Mouse (Mus musculus): ENCODE measurements around the gene Casp7. TPM values are rescaled to one million over a fixed set of nuclear protein-coding genes. Genes with fewer than 3 reads are reported as not detected.

Casp7 gene
- polyA plus RNA-seq, 1 experiment = 3.1 TPM

DNA sequence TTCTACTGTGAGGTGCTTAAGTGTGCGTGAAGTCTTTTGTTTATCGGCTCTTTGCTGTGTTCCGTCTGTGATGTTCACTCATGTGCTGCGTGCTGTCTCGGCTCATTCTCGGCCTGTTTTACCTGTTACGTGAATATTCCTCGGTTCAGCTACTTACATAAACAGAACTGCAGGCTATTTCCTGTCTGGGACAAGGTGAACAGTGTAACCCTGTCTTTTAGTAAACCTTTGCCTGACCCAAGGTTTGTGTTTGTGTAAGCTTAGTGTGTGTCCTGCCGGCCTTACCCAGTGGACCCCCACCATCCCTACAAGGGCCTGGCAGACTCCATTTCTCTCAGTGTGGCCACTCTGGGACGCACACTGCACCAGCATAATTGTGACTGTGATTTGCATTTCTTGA, 35.8 kb downstream of the Casp7 start:
- H3K4me1 ChIP-seq (ENCODE audit: control insufficient read depth, insufficient read depth, low read length) = no peaks in the 10 kb centered on the region
- 70% methylated on average over 10 of the region's 10 CpGs for WGBS
- DNase-seq = no peak
- no peaks in the 10 kb centered on the region for H3K27me3 ChIP-seq (ENCODE audit: control insufficient read depth, insufficient read depth, low read length)
- H3K4me3 ChIP-seq (replicated peaks; ENCODE audit: insufficient read depth, low read depth, low read length) = no peak overlapping the region
- TF ChIP-seq CTCF (IDR thresholded peaks at IDR 0.05; ENCODE audit: borderline replicate concordance, insufficient read depth, low read depth, low read length) (no peak), POLR2A (IDR thresholded peaks at IDR 0.05; ENCODE audit: borderline replicate concordance, insufficient read depth, low read length) (no peak)
- H3K27ac ChIP-seq (ENCODE audit: insufficient read depth, low read length) = no peak overlapping the region

DNA sequence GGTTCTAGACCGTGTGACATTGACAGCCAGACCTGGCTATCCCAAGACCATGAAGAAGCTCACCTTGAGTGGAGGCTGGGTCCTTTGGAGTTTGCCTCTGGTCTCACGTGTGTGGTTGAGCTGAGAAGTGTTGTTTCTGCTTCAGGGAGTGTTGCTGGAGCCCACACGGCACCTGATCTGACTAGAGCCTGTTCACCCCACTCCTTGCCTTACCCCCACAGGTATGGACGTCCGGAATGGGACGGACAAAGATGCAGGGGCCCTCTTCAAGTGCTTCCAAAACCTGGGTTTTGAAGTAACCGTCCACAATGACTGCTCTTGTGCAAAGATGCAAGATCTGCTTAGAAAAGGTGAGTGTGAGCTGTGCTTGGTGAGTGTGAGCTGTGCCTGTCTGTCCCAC, 36.7 kb downstream of the Casp7 start:
- Histone ChIP-seq H3K4me3 (replicated peaks; ENCODE audit: insufficient read depth, low read depth, low read length) (no peak overlapping the region), H3K4me1 (ENCODE audit: control insufficient read depth, insufficient read depth, low read length) (no peaks in the 10 kb centered on the region), H3K27ac (ENCODE audit: insufficient read depth, low read length) (no peak overlapping the region), H3K27me3 (ENCODE audit: control insufficient read depth, insufficient read depth, low read length) (no peaks in the 10 kb centered on the region)
- DNase-seq = no peak
- TF ChIP-seq POLR2A (IDR thresholded peaks at IDR 0.05; ENCODE audit: borderline replicate concordance, insufficient read depth, low read length) = no peak
- no peak for TF ChIP-seq CTCF (IDR thresholded peaks at IDR 0.05; ENCODE audit: borderline replicate concordance, insufficient read depth, low read depth, low read length)
- 88% methylated on average over 7 of the region's 7 CpGs for WGBS

DNA sequence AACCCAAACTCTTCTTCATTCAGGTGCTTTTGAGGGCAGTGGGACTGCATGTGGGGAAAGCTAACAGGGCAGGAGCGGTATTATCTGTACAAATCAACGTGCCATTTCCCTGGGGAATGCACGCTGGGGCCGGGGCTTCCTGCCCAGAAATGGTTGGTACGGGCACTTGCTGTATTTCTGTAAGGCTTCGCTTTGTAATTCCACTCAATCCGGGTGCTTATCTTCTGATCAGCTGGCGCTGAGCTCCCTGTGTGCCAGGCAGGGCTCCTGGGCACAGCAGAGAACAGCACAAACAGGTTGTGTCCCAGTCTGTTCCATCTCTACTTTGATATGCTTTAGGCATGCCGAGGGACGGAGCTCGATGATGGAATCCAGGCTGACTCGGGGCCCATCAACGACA, 39.5 kb downstream of the Casp7 start:
- Histone ChIP-seq H3K4me1 (ENCODE audit: control insufficient read depth, insufficient read depth, low read length) (no peaks in the 10 kb centered on the region), H3K27ac (ENCODE audit: insufficient read depth, low read length) (no peak overlapping the region), H3K27me3 (ENCODE audit: control insufficient read depth, insufficient read depth, low read length) (no peaks in the 10 kb centered on the region), H3K4me3 (replicated peaks; ENCODE audit: insufficient read depth, low read depth, low read length) (no peak overlapping the region)
- TF ChIP-seq POLR2A (IDR thresholded peaks at IDR 0.05; ENCODE audit: borderline replicate concordance, insufficient read depth, low read length) (no peak), CTCF (IDR thresholded peaks at IDR 0.05; ENCODE audit: borderline replicate concordance, insufficient read depth, low read depth, low read length) (no peak)
- WGBS = 66% methylated on average over 13 of the region's 13 CpGs
- peak; percentile 58 to 61 for DNase-seq

DNA sequence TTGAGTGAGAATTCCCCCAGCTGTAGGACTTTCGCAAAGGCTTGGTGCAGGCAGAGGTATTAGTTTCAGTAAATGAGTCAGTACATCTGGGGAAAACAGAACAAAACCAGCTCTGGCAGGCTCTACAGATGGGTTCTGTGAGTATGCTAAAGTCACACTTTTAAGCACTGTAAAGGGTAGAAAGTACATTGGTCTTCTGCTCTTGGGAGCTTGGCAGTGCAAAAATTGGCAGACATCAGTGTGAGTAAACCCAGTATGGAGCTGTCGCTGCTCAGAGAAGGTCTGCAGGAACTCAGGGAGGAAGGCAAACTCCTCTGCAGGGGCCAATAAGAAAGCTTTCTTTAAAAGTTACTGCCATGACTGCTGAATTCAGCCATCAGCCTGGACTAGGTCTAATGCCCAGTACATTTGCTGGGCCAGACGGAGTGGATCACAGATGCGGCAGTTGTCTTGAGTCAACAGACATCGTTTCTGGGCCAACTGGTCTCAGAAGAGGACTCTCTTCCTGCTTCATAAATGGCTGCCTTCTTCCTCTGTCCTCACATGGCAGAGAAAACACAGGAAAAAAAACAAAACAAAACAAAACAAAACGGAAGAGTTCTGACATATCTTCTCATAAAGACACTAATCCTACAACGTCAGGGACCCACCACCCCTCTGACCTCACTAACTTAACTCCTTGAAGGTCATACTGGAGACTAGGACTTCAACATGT, 41.6 kb downstream of the Casp7 start:
- 66% methylated on average over 7 of the region's 7 CpGs for WGBS
- H3K4me3 ChIP-seq (replicated peaks; ENCODE audit: insufficient read depth, low read depth, low read length) = no peak overlapping the region
- no peaks in the 10 kb centered on the region for H3K4me1 ChIP-seq (ENCODE audit: control insufficient read depth, insufficient read depth, low read length)
- H3K27me3 ChIP-seq (ENCODE audit: control insufficient read depth, insufficient read depth, low read length) = no peaks in the 10 kb centered on the region
- TF ChIP-seq POLR2A (IDR thresholded peaks at IDR 0.05; ENCODE audit: borderline replicate concordance, insufficient read depth, low read length) (no peak), CTCF (IDR thresholded peaks at IDR 0.05; ENCODE audit: borderline replicate concordance, insufficient read depth, low read depth, low read length) (no peak)
- no peak overlapping the region for H3K27ac ChIP-seq (ENCODE audit: insufficient read depth, low read length)
- DNase-seq = no peak

DNA sequence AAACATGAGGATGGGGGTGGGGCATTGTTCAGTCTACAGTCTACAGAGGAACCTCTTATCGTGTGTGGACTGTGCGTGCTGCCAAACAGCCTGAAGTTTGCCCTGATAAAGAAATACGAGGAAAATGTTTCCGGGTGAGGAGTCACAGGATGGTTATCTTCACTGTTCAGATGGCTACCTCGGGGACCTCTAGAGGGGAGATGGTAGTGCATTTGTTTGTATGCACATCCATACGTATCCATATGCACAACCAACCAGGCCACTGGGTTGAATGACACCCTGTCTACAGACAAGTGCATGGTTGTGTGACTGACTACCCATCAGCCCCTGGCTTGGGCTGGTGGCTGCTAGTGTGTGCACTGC, 42.1 kb downstream of the Casp7 start:
- no peak for DNase-seq
- 87% methylated on average over 6 of the region's 6 CpGs for WGBS
- TF ChIP-seq POLR2A (IDR thresholded peaks at IDR 0.05; ENCODE audit: borderline replicate concordance, insufficient read depth, low read length) (no peak), CTCF (IDR thresholded peaks at IDR 0.05; ENCODE audit: borderline replicate concordance, insufficient read depth, low read depth, low read length) (no peak)
- Histone ChIP-seq H3K4me3 (replicated peaks; ENCODE audit: insufficient read depth, low read depth, low read length) (no peak overlapping the region), H3K4me1 (ENCODE audit: control insufficient read depth, insufficient read depth, low read length) (no peaks in the 10 kb centered on the region), H3K27me3 (ENCODE audit: control insufficient read depth, insufficient read depth, low read length) (no peaks in the 10 kb centered on the region), H3K27ac (ENCODE audit: insufficient read depth, low read length) (no peak overlapping the region)

DNA sequence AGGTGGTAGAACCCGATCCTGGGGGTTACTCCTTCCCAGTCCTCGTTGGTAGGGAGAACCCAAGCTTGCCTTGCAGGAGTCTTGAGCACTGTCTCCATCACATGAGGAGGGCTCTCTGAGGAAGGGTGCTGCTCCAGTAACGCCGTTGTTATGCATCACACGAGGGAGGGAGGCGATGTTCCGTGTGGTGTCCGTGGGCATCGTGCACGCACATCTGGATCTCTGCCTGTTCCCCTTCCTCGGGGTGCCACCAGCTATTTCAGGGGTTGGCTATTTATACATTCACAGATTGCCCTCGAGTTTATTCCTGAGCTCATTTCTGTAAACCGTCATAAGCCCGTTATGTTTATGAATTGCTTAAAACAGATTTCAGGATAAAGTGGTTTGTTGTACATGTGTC, 46.5 kb downstream of the Casp7 start:
- no peak for DNase-seq
- no peak overlapping the region for H3K4me3 ChIP-seq (replicated peaks; ENCODE audit: insufficient read depth, low read depth, low read length)
- WGBS = 81% methylated on average over 14 of the region's 14 CpGs
- no peaks in the 10 kb centered on the region for H3K27me3 ChIP-seq (ENCODE audit: control insufficient read depth, insufficient read depth, low read length)
- no peaks in the 10 kb centered on the region for H3K4me1 ChIP-seq (ENCODE audit: control insufficient read depth, insufficient read depth, low read length)
- TF ChIP-seq CTCF (IDR thresholded peaks at IDR 0.05; ENCODE audit: borderline replicate concordance, insufficient read depth, low read depth, low read length) = no peak
- TF ChIP-seq POLR2A (IDR thresholded peaks at IDR 0.05; ENCODE audit: borderline replicate concordance, insufficient read depth, low read length) = no peak
- no peak overlapping the region for H3K27ac ChIP-seq (ENCODE audit: insufficient read depth, low read length)

GRCm38 (mm10) chr19:56448784-56449183, 51.9 kb downstream of the Casp7 start:
- Histone ChIP-seq H3K27me3 (ENCODE audit: control insufficient read depth, insufficient read depth, low read length) (no peaks in the 10 kb centered on the region), H3K4me3 (replicated peaks; ENCODE audit: insufficient read depth, low read depth, low read length) (no peak overlapping the region), H3K27ac (ENCODE audit: insufficient read depth, low read length) (no peak overlapping the region), H3K4me1 (ENCODE audit: control insufficient read depth, insufficient read depth, low read length) (no peaks in the 10 kb centered on the region; the same call in 1 of the 2 replicates)
- 96% methylated on average over 4 of the region's 4 CpGs for whole genome bisulfite sequencing
- no peak for TF ChIP-seq CTCF (IDR thresholded peaks at IDR 0.05; ENCODE audit: borderline replicate concordance, insufficient read depth, low read depth, low read length)
- TF ChIP-seq POLR2A (IDR thresholded peaks at IDR 0.05; ENCODE audit: borderline replicate concordance, insufficient read depth, low read length) = no peak
- DNase-seq = no peak

GRCm38 (mm10) chr19:56449537-56449936, 52.6 kb downstream of the Casp7 start:
- no peak for DNase-seq
- 92% methylated on average over 8 of the region's 8 CpGs for WGBS
- Histone ChIP-seq H3K4me1 (ENCODE audit: control insufficient read depth, insufficient read depth, low read length) (peaks cover 3% of the 10 kb centered on the region; the same call in 1 of the 2 replicates), H3K27ac (ENCODE audit: insufficient read depth, low read length) (no peak overlapping the region), H3K27me3 (ENCODE audit: control insufficient read depth, insufficient read depth, low read length) (no peaks in the 10 kb centered on the region), H3K4me3 (replicated peaks; ENCODE audit: insufficient read depth, low read depth, low read length) (no peak overlapping the region)
- TF ChIP-seq POLR2A (IDR thresholded peaks at IDR 0.05; ENCODE audit: borderline replicate concordance, insufficient read depth, low read length) (no peak), CTCF (IDR thresholded peaks at IDR 0.05; ENCODE audit: borderline replicate concordance, insufficient read depth, low read depth, low read length) (no peak)

Measured in cerebellum, adult 2 months (tissue).